Mouse (Mus musculus) midbrain, embryonic 12.5 days (tissue): ENCODE measurements around the gene Dtymk. TPM values are rescaled to one million over a fixed set of nuclear protein-coding genes. Genes with fewer than 3 reads are reported as not detected.

Experiments
- polyA plus RNA-seq: library from polyadenylated mRNA; unstranded; fragments of >200 nt; fragmentation: Nextera tagmentation; extraction: Ambion mirVana; gene quantifications from 2 replicates; pipeline ENCODE4 v1.2.1, GENCODE M21; 2016

The Dtymk gene
- polyA plus RNA-seq, 1 experiment from 2014 or later: 217 TPM

Other genes starting within 250 kb of the Dtymk start
- gene Stk25, start 143.3 kb downstream of the Dtymk start, polyA plus RNA-seq: 222 and 240 TPM in 2 replicates
- gene Bok, start 116.3 kb downstream of the Dtymk start, polyA plus RNA-seq: 40.6 and 43.3 TPM in 2 replicates
- gene Atg4b, start 50.4 kb downstream of the Dtymk start, polyA plus RNA-seq: 104 and 109 TPM in 2 replicates
- gene Thap4, start 47.1 kb downstream of the Dtymk start, polyA plus RNA-seq: 37.1 and 43.7 TPM in 2 replicates
- gene Ing5, start 2.0 kb upstream of the Dtymk start, polyA plus RNA-seq: 17.0 and 19.2 TPM in 2 replicates
- 19.5 and 19.9 TPM in 2 replicates for gene D2hgdh, start 23.0 kb upstream of the Dtymk start, polyA plus RNA-seq
- 0.08 TPM in 1 of 2 replicates, not detected in the other for gene Gal3st2, start 59.4 kb upstream of the Dtymk start, polyA plus RNA-seq
- not detected in 2 replicates for gene Gal3st2b, start 116.4 kb upstream of the Dtymk start, polyA plus RNA-seq
- gene Gal3st2c, start 188.6 kb upstream of the Dtymk start, polyA plus RNA-seq: not detected in 2 replicates
- not detected in 2 replicates for gene Neu4, start 218.5 kb upstream of the Dtymk start, polyA plus RNA-seq